Mouse (Mus musculus) embryo, embryonic 11 days (tissue): ENCODE measurements around the gene Rhog.

Experiments
- DNase-seq: peaks from one replicate; pipeline ENCODE4 v3.0.0-alpha.2; 2015

Rhog gene

GRCm38 (mm10) chr7:102249896-102250630 lies 5.8 kb downstream of the Rhog start:
- peak; percentile 85 for DNase-seq

- no peak for DNase-seq
Observed at GRCm38 (mm10) chr7:102249531-102249895, 6.3 kb downstream of the Rhog start.

GRCm38 (mm10) chr7:102248691-102249404 lies 7.0 kb downstream of the Rhog start:
- DNase-seq, result no peak

GRCm38 (mm10) chr7:102246956-102247797 lies 8.7 kb downstream of the Rhog start:
- DNase-seq, result no peak

GRCm38 (mm10) chr7:102246265-102246664 lies 9.6 kb downstream of the Rhog start:
- DNase-seq, result no peak

- peak; percentile 25 for DNase-seq
Observed at GRCm38 (mm10) chr7:102245775-102246174, 10.1 kb downstream of the Rhog start.

- DNase-seq, result no peak
Observed at GRCm38 (mm10) chr7:102244782-102245535, 10.9 kb downstream of the Rhog start.

- no peak for DNase-seq
Observed at GRCm38 (mm10) chr7:102243870-102244269, 12.0 kb downstream of the Rhog start.

GRCm38 (mm10) chr7:102242917-102243316 lies 12.9 kb downstream of the Rhog start:
- DNase-seq, result no peak

GRCm38 (mm10) chr7:102242371-102242770 lies 13.5 kb downstream of the Rhog start:
- no peak for DNase-seq

GRCm38 (mm10) chr7:102239591-102239990 lies 16.3 kb downstream of the Rhog start:
- no peak for DNase-seq

GRCm38 (mm10) chr7:102238686-102239286 lies 17.1 kb downstream of the Rhog start:
- DNase-seq, result no peak

GRCm38 (mm10) chr7:102233059-102233458 lies 22.8 kb downstream of the Rhog start:
- no peak for DNase-seq

- no peak for DNase-seq
Observed at GRCm38 (mm10) chr7:102229814-102230213, 26.0 kb downstream of the Rhog start.

- no peak for DNase-seq
Observed at GRCm38 (mm10) chr7:102228049-102228670, 27.7 kb downstream of the Rhog start.

GRCm38 (mm10) chr7:102226051-102226450 lies 29.8 kb downstream of the Rhog start:
- no peak for DNase-seq

GRCm38 (mm10) chr7:102223883-102224738 lies 31.7 kb downstream of the Rhog start:
- DNase-seq, result no peak

GRCm38 (mm10) chr7:102222830-102223556 lies 32.9 kb downstream of the Rhog start:
- DNase-seq, result peak; percentile 83

GRCm38 (mm10) chr7:102222336-102222735 lies 33.5 kb downstream of the Rhog start:
- DNase-seq, result peak; percentile 86

GRCm38 (mm10) chr7:102221899-102222298 lies 34.0 kb downstream of the Rhog start:
- no peak for DNase-seq
